Comparison of ENCODE assay signal across 9 mouse cellular contexts in the genomic region with DNA sequence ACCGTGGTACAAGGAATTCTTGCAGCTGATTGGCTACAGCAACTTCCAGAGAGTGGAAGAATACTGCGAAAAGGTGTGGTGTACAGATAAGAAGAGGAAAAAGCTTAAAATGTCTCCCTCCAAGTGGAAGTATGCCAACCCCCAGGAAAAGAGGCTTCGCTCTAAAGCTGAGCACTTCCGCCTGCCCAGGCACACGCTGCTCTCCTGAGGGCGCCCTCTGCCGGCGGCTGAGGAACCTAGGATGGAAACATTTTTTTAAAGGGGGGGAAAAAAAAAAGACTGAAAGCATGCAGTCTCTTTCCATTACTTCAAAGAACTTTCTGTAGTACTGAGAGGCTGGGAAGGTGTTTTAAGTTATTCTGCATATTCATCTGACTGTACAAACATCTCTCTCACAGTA.
DNase-seq lines count a peak whose midpoint lies in the region; ATAC-seq and TF ChIP-seq lines count a peak whose summit lies in the region.
"Had no signal": no experiment of that assay in that cellular context is flagged by ENCODE, and none has a peak within 500 bp of the region (broad histone marks: within the 10 kb centered on the region; RNA-seq: fewer than 3 reads in every experiment).

No protein-coding gene starts in this region.

- no peaks in the 10 kb centered on the region for H3K27me3 ChIP-seq in intestine, postnatal 0 days (replicated peaks; ENCODE audit: control insufficient read depth, insufficient read depth, low read length)
- no peaks in the 10 kb centered on the region for H3K27me3 ChIP-seq in intestine, embryonic 16.5 days (replicated peaks; ENCODE audit: control insufficient read depth, insufficient read depth, low read length)
- no peaks in the 10 kb centered on the region for H3K27me3 ChIP-seq in E14TG2a.4 (ENCODE audit: insufficient read depth, low read length)
- no peaks in the 10 kb centered on the region for H3K27me3 ChIP-seq in embryonic facial prominence, embryonic 10.5 days (replicated peaks; ENCODE audit: low read depth, poor library complexity, severe bottlenecking)

- 46% methylated on average over 8 of the region's 8 CpGs for WGBS in intestine, postnatal 0 days
- WGBS in intestine, embryonic 16.5 days, result 46% methylated on average over 8 of the region's 8 CpGs
- 38% methylated on average over 8 of the region's 8 CpGs for WGBS in embryonic facial prominence, embryonic 10.5 days

- no peaks in the 10 kb centered on the region for H3K36me3 ChIP-seq in intestine, postnatal 0 days (ENCODE audit: control insufficient read depth, insufficient read depth)
- no peaks in the 10 kb centered on the region for H3K36me3 ChIP-seq in intestine, embryonic 16.5 days (ENCODE audit: control insufficient read depth, insufficient read depth, low read length)
- no peaks in the 10 kb centered on the region for H3K36me3 ChIP-seq in E14TG2a.4 (ENCODE audit: insufficient read depth, low read length)
- no peaks in the 10 kb centered on the region for H3K36me3 ChIP-seq in embryonic facial prominence, embryonic 10.5 days (replicated peaks)

- no peak overlapping the region for H3K4me2 ChIP-seq in intestine, postnatal 0 days (replicated peaks; ENCODE audit: low read depth)
- H3K4me2 ChIP-seq in intestine, embryonic 16.5 days (ENCODE audit: low read depth, low read length), result no peak overlapping the region

- TF ChIP-seq CTCF in intestine, postnatal 0 days (IDR thresholded peaks at IDR 0.05; ENCODE audit: low read depth), result peak; percentile 62
- TF ChIP-seq CTCF in E14TG2a.4 (conservative IDR thresholded peaks at IDR 0.05; ENCODE audit: low read length), result peak; percentile 75

- H3K4me1 ChIP-seq in intestine, postnatal 0 days (replicated peaks; ENCODE audit: control insufficient read depth, insufficient read depth, low read length), result no peaks in the 10 kb centered on the region
- H3K4me1 ChIP-seq in intestine, embryonic 16.5 days (ENCODE audit: control insufficient read depth, insufficient read depth, low read length), result no peaks in the 10 kb centered on the region
- peaks cover 4% of the 10 kb centered on the region for H3K4me1 ChIP-seq in E14TG2a.4 (replicated peaks; ENCODE audit: low read depth, low read length)
- no peaks in the 10 kb centered on the region for H3K4me1 ChIP-seq in embryonic facial prominence, embryonic 10.5 days

- no peaks in the 10 kb centered on the region for H3K9me3 ChIP-seq in intestine, postnatal 0 days (ENCODE audit: control insufficient read depth)
- H3K9me3 ChIP-seq in intestine, embryonic 16.5 days (ENCODE audit: control insufficient read depth, low read length), result no peaks in the 10 kb centered on the region
- no peaks in the 10 kb centered on the region for H3K9me3 ChIP-seq in E14TG2a.4 (ENCODE audit: low read length)
- no peaks in the 10 kb centered on the region for H3K9me3 ChIP-seq in embryonic facial prominence, embryonic 10.5 days

- ATAC-seq in intestine, postnatal 0 days, result no peak
- no peak for ATAC-seq in intestine, embryonic 16.5 days

- H3K4me3 ChIP-seq in intestine, postnatal 0 days (ENCODE audit: low read depth, low read length), result no peak overlapping the region
- no peak overlapping the region for H3K4me3 ChIP-seq in intestine, embryonic 16.5 days (ENCODE audit: low read length)
- H3K4me3 ChIP-seq in E14TG2a.4 (replicated peaks; ENCODE audit: low read length), result no peak overlapping the region
- H3K4me3 ChIP-seq in embryonic facial prominence, embryonic 10.5 days, result no peak overlapping the region

- H3K9ac ChIP-seq in intestine, postnatal 0 days (ENCODE audit: low read depth, low read length), result no peak overlapping the region
- H3K9ac ChIP-seq in intestine, embryonic 16.5 days (ENCODE audit: low read depth, low read length), result no peak overlapping the region

- peak; percentile 63 for DNase-seq in 3T3-L1 (ENCODE audit: low read depth, low spot score)
- DNase-seq in embryonic facial prominence, embryonic 10.5 days (ENCODE audit: low spot score), result peak; percentile 55
- peak; percentile 25 to 33 for DNase-seq in lung, postnatal 4 days
- DNase-seq in spleen, adult 12 weeks (ENCODE audit: low spot score), result no peak
- DNase-seq in left cerebral cortex, adult 11 months (ENCODE audit: low spot score), result no peak

- H3K27ac ChIP-seq in intestine, postnatal 0 days (ENCODE audit: low read depth, low read length), result no peak overlapping the region
- no peak overlapping the region for H3K27ac ChIP-seq in intestine, embryonic 16.5 days (ENCODE audit: low read length)
- H3K27ac ChIP-seq in embryonic facial prominence, embryonic 10.5 days (replicated peaks), result no peak overlapping the region
- H3K27ac ChIP-seq: macrophage had no signal

Comparison
In these comparisons a context has a peak if more than half of its experiments do, and no peak if none do; other contexts are left out.
1. DNase-seq: peak in 3T3-L1 (single experiment), embryonic facial prominence, embryonic 10.5 days (single experiment) and lung, postnatal 4 days (2 of 2); none in spleen, adult 12 weeks (single experiment) and left cerebral cortex, adult 11 months (single experiment).